Mouse (Mus musculus): ENCODE data around the gene Slc35e3. TPM values are rescaled to one million over a fixed set of nuclear protein-coding genes. Genes with fewer than 3 reads are reported as not detected.
"Not testable (repeated sequence)": the region's sequence is repeated elsewhere in the genome, so short reads cannot be mapped to it uniquely, and the experiment has no call there.

Slc35e3 gene
- total RNA-seq, 2 experiments from 2014 or later: 0.38 to 0.43 TPM

DNA sequence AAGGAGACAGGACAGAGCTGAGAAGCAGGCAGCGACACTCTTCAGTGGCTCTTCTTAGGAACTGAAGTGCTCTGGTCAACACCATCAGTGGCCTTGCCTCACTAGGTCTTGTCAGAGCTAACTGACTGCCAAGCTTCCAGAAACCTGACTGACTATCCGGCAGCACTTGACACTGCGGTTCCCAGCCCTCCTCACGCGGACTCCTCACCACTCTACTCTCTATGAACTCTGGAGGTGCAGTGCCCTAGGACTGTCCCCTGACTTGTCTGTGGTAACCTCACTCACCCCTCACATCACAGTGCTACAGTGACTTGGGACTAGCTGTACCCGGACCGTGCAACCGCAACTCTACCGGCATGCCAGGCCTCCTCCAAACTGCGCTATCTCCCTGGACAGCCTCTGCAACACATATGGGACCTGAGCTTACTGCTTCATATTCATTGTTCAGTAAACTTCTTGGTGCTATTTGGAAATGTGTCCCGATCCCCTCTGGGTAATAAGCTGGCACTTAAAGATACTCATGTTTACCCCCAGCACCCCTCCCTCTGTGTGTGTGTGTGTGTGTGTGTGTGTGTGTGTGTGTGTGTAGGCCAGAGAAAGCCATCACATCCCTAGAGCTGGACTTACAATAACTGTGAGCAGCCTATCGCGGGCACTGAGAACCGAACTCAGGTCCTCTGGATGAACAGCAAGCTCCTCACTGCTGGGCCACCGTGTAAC, 7.1 kb downstream of the Slc35e3 start:
- no peak for ATAC-seq (replicated peaks; ENCODE audit: low FRiP score, poor library complexity, severe bottlenecking)

DNA sequence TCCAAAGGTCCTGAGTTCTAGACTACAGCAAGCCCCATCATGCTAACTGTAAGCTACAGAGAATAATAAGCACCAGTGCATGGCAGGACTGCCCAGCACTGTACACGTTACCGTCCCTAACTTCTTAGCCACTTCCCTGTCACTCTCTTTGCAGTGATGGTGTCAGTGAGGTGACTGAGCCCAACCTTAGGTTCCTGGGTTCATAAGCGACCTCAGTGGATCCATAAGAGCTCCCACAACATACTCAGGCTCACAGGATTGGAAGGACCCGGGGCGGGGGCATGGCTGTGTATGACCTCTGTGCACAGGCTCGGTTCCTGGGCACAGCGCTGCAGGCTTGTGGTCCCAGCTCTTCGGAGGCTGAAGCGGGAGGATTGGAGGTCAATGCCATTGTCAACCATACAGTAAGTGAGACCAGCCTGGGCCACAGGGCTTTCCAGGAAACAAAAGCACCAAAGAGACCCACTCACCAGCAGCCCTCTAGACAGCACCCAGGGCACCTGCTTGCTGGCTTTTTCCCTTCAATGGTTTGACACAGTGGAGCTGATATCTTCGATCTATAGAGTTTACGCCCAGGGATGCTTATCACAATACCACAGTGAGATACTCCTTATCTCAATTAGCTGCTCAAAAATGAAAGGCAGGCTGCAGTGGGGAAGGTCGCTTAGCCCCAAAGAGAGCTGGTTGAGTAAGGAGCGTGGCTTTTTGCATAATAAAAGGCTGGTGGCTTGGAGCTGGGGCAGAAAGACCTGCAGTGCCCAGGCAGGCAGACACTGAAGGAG, 7.8 kb downstream of the Slc35e3 start:
- ATAC-seq (replicated peaks; ENCODE audit: low FRiP score, poor library complexity, severe bottlenecking): no peak

DNA sequence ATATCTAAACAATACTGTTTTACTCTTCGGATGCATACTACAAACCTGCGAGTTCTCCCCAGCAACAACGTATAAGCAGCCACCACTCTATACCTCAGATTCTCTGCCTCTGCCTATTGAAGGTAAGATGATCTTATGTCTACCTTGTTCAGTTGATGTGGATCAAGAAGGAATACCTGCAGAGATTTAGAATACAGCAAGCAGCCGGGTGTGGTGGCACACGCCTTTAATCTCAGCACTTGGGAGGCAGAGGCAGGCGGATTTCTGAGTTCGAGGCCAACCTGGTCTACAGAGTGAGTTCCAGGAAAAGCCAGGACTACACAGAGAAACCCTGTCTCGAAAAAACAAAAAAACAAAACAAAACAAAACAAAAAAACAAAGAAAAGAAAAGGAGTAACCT, 8.7 kb downstream of the Slc35e3 start:
- not testable (repeated sequence) for ATAC-seq (replicated peaks; ENCODE audit: low FRiP score, poor library complexity, severe bottlenecking)

DNA sequence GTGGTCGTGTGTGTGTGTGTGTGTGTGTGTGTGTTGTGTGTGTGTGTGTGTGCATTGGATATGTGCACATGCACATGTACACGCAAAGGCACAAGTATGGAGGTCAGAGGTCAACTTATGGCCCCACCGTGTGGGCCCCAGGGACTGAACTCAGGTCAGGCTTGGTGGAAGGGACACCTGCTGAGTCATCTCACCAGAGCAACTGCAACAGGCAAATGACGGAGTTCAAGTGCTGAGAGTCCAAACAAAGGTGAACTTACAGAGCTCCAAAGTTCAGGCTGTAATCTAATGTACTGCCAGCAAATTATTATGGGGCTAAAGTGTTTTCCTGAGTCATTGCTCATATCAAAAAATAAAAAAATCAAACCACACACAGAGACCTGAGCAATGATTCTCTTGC, 9.1 kb downstream of the Slc35e3 start:
- no peak for ATAC-seq (replicated peaks; ENCODE audit: low FRiP score, poor library complexity, severe bottlenecking)

DNA sequence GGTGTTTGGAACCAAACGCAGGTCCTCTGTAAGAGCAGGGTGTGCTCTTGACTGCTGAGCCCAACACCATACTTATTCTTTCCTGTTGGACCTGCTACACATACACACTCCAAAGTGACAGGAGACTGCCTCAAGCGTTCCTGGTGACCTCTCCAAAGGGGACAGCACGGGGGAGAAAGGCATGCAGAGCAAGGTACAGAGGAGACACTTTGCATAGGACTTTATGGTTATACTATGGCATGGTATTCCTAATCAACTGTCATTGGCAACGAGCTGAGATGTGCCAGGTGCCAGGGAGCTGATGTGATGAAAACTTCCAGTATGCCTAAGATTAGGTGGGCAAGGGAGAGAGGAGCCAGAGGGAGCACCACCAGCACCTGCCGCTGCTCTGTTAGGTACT, 9.6 kb downstream of the Slc35e3 start:
- ATAC-seq (replicated peaks; ENCODE audit: low FRiP score, poor library complexity, severe bottlenecking): no peak

DNA sequence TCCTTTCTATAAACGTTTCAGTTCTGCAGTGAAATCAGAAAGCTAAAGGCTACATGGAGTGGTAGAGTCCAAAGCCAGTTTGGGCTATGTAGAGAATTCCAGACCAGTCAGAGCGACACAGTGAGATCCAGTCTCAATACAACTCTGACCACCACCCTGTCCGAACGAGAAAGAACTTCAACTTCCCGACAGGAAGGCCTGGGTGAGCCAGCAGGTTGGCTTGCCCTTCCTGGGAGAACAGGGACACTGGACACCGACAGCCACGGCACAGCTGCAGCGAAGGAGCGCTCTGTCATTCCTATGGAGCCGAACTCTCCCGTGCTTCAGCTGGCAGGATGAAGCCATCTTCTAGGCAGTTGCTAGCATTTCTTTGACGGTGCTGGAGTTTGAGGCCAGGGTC, 10.8 kb downstream of the Slc35e3 start:
- ATAC-seq (replicated peaks; ENCODE audit: low FRiP score, poor library complexity, severe bottlenecking): not testable (repeated sequence)

DNA sequence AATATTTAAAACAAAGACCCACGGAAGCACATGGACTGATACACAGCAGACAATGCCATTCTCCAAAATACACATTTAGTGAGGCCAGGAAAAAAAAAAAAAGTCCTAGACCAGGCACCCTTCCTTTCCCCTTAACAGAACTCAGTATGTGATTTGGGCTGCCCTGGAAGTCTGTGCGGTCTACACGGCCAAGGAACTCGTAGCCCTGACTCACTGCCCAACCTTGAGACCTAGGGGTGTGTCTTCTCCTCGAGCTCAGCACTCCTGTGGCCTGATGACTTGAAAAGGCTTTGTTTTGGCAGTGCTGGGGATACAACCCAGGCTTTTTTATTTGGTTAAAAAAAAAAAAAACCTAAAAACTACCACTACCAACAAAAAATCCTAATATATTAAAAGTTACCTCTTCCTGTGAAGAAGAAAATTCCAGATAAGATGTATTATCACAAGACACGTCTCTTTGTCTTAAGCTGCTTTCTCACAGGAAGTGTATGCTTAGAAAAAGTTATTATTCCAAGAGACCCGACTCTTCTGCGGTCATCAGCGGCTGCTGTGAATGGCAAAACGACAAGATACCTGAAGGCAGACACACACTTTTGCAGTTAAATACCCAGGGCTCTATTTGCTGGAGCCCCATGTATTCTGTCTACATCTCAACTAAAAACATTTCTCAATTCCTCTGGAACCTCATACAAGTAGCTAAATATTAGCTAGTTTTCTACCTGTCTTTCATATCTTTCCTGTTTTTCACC, 11.9 kb downstream of the Slc35e3 start:
- ATAC-seq (replicated peaks; ENCODE audit: low FRiP score, poor library complexity, severe bottlenecking): not testable (repeated sequence)

DNA sequence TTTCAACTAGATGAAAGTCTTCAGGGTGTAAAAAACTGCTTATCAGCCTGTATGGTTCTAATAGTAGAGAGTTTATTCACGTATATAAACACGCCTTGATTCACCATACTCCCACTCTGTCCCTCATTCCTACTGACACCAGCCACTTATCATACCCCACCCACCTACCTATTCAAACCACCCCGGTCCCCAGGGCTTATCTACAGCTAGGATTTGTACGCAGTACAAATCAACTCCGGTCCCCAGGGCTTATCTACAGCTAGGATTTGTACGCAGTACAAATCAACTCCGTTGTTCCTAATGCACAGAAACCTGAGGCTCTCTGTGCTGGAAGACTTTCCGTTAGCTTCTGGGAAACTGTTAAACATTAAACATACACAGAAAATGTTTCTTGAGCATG, 12.5 kb downstream of the Slc35e3 start:
- not testable (repeated sequence) for ATAC-seq (replicated peaks; ENCODE audit: low FRiP score, poor library complexity, severe bottlenecking)

DNA sequence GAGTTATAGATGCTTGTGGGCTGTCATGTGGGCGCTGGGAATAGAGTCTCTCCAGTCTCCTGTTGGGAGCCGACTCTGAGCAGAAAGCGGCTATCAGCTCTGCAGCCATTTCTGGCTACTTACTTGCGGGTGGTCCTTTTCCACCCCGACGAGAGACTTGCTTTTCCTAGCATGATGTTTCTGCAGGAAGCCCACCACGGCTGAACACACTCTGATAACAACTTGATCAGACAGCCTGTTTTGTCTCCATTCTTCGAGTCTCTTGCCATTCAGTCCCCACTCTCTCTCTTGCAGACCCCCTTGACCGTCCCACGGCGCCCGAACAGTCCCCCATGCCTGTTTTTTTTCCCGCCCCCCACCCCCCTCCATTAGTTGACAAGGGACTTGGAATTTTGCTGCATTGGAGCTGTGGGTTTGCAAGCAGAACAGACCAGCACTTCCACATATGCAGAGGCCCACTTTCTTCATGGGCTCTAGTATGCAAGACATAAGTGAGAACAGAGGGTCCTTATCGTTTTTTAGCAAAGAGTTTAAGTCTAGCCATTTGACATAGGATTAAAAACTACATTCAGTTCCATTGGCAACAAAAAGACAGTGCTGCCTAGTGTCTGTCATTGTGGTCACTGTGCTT, 13.1 kb downstream of the Slc35e3 start:
- no peak for ATAC-seq (replicated peaks; ENCODE audit: low FRiP score, poor library complexity, severe bottlenecking)

DNA sequence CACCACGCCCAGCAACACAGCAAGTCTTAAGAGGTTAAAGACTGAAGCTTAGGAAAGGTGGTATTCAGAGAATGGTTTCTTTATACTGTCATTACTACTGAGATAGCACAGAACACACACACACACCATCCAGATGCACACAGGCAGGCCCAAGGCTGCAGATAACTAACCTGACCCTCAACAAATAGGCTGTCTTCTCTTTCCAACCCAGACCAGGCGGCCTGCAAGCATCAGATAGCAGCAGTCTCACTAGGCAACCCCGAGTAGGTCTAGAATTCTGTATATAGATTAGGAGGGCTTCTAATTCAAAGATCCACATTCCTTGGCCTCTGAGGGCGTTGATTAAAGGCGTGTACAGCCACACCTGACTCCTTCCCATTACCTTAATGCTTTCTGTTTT, 14.0 kb downstream of the Slc35e3 start:
- peak; percentile 86 for ATAC-seq (replicated peaks; ENCODE audit: low FRiP score, poor library complexity, severe bottlenecking)

DNA sequence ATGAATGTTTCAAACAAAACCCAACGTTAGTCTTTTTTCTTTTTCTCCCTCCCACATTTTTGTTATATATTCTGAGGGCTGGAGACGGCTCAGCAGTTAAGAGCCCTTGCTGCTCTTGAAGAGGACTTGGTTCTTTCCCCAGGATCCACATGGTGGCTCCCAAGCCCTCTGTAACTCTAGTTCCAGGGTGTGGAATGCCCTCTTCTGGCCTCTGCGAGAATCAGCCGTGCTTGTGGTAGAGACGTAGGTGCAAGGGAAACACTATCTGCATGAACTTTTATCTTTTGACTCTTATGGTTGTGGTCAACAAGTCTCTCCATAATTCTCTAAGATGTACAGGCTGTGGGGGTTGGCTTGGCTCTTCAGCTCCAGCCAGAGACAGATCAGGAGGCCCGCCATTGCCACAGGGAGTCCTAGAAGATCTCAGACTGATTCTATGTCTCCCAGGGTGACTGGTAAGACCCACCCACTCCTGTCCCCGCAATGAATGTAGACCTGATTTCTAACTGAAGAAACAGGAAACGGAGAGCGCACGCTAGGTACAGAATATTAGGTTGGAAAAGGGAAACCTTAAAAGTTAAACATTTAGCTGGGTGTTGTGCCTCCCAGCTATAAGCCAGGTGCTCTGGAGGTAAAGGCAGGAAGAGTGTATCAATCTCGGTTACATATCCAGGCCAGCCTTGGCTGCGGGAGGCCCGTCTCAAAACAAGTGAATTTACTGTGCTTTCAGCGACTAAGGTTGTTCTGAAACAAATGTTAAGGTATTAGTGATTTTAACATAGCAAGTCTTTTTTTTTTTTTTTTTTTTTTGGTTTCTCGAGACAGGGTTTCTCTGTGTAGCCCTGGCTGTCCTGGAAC, 14.7 kb downstream of the Slc35e3 start:
- peak; percentile 69 for ATAC-seq (replicated peaks; ENCODE audit: low FRiP score, poor library complexity, severe bottlenecking)

DNA sequence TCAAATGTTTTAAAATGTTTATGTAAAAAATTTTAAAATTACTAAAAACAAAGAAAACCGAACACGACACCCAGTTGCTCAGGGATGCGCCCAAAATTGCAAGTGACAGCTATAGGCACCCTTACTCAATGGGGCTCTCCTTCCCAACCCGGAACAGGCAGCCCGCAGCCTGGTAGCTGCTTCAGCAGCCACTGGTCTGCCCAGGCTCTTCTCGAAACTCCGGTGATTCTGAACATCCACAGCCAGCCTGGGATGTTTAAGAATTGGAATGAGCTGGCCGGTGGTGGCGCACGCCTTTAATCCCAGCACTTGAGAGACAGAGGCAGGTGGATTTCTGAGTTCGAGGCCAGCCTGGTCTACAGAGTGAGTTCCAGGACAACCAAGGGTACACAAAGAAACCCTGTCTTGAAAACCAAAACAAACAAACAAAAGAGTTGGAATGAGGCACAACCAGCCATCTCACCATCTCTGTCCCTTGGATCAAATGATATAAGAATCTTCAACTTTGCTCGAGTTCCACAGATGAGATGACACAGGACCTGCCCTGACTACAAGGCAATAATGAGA, 15.4 kb downstream of the Slc35e3 start:
- ATAC-seq (replicated peaks; ENCODE audit: low FRiP score, poor library complexity, severe bottlenecking): no peak

DNA sequence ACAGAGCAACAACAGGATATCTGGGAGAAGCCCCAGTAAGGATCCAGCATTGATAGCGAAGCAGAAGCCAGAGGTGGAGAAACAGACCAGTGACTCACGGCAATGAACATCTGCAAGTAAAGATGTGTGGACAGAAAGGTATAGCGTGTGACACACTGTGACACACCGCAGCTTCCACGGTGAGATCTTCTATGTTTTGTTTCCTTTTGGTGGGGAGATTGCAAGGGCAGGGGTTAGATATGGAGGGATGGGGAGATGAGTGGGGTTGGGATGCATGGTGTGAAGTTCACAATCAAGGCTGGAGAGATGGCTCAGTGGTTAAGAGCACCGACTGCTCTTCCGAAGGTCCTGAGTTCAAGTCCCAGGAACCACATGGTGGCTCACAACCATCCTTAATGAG, 16.0 kb downstream of the Slc35e3 start:
- no peak for ATAC-seq (replicated peaks; ENCODE audit: low FRiP score, poor library complexity, severe bottlenecking)

DNA sequence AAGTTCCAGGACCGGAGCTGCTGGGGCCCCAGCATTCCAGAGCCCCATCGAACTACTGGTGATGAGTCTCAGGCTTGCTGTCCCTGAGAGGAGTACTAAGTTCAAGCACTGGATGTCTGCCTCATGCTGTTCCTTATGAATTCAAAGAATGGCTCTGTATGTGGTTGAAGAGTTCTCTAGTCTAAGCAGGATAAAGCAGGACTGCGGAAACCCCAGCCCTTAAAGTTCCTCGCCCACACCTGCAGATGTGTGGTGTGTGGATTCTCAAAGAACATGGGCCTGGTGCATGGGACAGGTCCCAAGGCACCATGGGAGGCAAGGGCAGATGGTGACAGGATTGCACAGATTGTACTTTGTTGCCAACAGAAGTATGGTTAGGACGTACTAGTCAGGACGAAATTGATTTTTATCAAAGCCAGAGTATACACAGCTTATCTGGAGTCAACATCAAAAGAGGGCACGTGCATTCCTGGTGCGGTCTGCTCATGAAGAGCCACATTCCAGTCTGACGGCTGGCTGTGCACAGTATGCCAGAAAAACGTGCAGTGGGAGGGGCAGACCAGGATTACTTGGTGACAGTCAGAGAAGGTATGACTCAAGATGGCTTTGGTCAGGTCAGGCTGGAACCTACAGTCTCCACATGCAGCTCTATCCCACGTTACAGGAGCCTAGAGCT, 16.9 kb downstream of the Slc35e3 start:
- no peak for ATAC-seq (replicated peaks; ENCODE audit: low FRiP score, poor library complexity, severe bottlenecking)

DNA sequence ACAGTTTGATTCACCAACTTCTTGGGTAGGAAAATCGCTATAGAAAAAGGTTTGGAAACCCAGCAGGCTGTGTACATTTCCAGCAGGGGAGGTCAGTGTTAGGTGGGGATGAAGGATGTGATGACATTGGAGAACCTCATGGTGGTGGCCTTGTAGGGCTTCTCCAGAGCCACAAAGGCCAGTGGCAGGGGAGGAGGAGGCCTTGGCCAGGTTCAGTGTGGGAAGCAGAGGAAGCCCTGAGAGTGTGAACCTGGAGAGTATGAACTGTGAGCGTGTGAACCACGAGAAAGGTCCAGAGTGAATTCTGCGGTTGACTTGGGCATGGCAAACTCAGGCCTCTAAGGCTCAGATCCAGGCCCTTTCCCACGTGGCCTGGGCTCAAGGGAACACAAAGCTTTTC, 17.6 kb downstream of the Slc35e3 start:
- no peak for ATAC-seq (replicated peaks; ENCODE audit: low FRiP score, poor library complexity, severe bottlenecking)

DNA sequence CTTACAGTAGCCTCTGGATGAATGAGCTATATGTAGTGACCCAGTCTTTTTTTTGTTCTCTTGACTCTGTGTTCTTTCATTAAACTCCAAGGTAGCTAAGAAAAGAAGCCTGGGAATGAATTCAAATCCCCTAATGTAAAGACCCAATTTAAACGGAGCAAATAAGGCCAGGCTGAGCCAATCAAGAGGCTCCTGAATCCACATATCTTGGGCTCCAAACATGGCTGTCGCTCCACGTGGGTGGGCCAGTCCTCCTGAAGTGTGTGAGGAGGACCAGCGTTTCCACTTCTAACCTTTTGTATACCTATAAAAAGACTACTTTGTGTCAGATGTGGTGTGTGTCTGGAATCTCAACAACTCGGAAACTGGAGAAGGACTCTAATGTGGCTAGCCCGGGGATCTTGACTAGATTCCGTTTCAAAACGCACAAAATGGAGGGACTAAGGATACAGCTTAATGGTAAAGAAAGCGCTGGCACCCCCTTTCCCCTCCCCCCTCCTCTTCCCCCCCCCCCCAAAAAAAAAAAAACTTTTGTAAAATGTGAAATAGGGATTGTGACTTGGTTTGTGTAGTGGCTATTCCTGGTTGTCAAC, 18.6 kb downstream of the Slc35e3 start:
- ATAC-seq (replicated peaks; ENCODE audit: low FRiP score, poor library complexity, severe bottlenecking): no peak

DNA sequence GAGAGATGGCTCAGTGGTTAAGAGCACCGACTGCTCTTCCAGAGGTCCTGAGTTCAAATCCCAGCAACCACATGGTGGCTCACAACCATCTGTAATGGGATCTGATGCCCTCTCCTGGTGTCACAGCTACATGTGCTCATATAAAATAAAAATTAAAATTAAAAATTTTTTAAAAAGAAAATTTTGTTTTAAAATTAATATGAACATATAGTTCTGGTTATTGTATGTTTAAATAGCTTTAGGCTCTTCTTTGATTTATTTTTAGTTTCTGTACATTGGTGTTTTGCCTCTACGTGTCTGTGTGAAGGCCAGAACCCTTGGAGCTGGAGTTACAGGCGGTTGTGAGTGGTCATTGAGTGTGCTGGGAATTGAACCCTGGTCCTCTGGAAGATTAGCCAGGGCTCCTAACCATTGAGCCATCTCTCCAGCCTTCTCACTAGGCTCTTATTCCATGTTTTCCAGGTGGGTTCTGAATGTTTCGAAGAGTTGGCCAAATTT, 19.2 kb downstream of the Slc35e3 start:
- no peak for ATAC-seq (replicated peaks; ENCODE audit: low FRiP score, poor library complexity, severe bottlenecking)

DNA sequence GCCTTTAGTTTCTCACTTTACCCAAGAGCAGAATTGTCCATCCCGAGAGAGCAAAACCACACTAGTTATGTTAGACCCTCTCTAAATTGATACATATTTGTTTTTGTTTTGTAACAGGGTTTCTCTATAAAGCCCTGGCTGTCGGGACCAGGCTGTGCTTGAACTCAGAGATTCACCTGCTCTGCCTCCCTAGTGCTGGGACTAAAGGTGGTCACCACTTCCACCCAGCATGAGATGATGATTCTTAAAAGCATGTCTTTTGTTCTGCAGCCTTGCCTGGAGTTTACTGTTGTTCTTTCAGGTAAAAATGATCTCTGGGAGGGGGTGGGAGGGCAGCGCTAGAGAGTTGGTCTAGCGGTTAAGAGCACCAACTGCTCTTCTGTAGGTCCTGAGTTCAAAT, 19.8 kb downstream of the Slc35e3 start:
- no peak for ATAC-seq (replicated peaks; ENCODE audit: low FRiP score, poor library complexity, severe bottlenecking)

Data from erythroblast, adult 5-6 weeks (primary cell).